Mouse (Mus musculus): ENCODE measurements at regions not wholly inside any gene's neighbourhood (a gene's known extent, or its start where the extent isn't known, plus 50 kb on each side); places are given as distances from the start of the nearest gene placed in this dataset.
"Not testable (repeated sequence)": the region's sequence is repeated elsewhere in the genome, so short reads cannot be mapped to it uniquely, and the experiment has no call there.

DNA sequence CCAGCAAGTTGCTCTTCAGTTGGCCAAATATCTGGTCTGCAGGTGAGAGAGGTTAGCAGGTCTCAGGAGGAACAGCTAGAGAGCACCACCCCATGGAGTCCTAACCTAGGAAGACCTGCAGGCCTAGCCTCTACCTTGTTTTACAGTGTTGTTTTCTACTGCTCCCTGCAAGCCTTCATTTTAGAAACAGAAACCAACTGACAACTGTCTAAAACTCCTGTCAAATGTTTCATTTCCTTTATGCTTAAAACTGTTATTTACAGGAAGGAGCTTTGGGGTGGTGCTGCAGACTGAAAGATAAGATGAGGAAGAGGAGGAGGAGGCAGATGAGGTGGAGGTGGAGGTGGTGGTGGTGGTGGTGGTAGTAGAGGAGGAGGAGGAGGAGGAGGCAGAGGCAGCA, 96.6 kb upstream of the Selenop start:
- Histone ChIP-seq H3K9me3 (ENCODE audit: low read length) (no peaks in the 10 kb centered on the region), H3K36me3 (ENCODE audit: insufficient read depth) (no peaks in the 10 kb centered on the region), H3K4me3 (ENCODE audit: low read depth, low read length) (no peak overlapping the region), H3K27me3 (ENCODE audit: insufficient read depth, low read length) (no peaks in the 10 kb centered on the region), H3K4me2 (ENCODE audit: low read depth) (no peak overlapping the region), H3K27ac (ENCODE audit: low read depth, low read length) (no peak overlapping the region), H3K9ac (no peak overlapping the region), H3K4me1 (ENCODE audit: insufficient read depth) (no peaks in the 10 kb centered on the region)
- DNase-seq (no peak), ATAC-seq (no peak)
- TF ChIP-seq CTCF (IDR thresholded peaks at IDR 0.05; ENCODE audit: low read depth) = no peak

GRCm38 (mm10) chr15:3174072-3174471, 94.3 kb upstream of the Selenop start:
- H3K36me3 ChIP-seq (ENCODE audit: insufficient read depth) = no peaks in the 10 kb centered on the region
- ATAC-seq (no peak), DNase-seq (no peak)
- H3K4me3 ChIP-seq (ENCODE audit: low read depth, low read length) = no peak overlapping the region
- H3K4me2 ChIP-seq (ENCODE audit: low read depth) = no peak overlapping the region
- H3K9ac ChIP-seq = no peak overlapping the region
- 56% methylated on average over 2 of the region's 2 CpGs for WGBS
- H3K27me3 ChIP-seq (ENCODE audit: insufficient read depth, low read length) = no peaks in the 10 kb centered on the region
- no peaks in the 10 kb centered on the region for H3K9me3 ChIP-seq (ENCODE audit: low read length)
- H3K27ac ChIP-seq (ENCODE audit: low read depth, low read length) = no peak overlapping the region
- H3K4me1 ChIP-seq (ENCODE audit: insufficient read depth) = no peaks in the 10 kb centered on the region
- no peak for TF ChIP-seq CTCF (IDR thresholded peaks at IDR 0.05; ENCODE audit: low read depth)

GRCm38 (mm10) chr15:3174848-3175247, 93.5 kb upstream of the Selenop start:
- Histone ChIP-seq H3K36me3 (ENCODE audit: insufficient read depth) (no peaks in the 10 kb centered on the region), H3K4me1 (ENCODE audit: insufficient read depth) (no peaks in the 10 kb centered on the region), H3K4me2 (ENCODE audit: low read depth) (no peak overlapping the region), H3K27me3 (ENCODE audit: insufficient read depth, low read length) (no peaks in the 10 kb centered on the region), H3K27ac (ENCODE audit: low read depth, low read length) (no peak overlapping the region), H3K9me3 (ENCODE audit: low read length) (no peaks in the 10 kb centered on the region), H3K4me3 (ENCODE audit: low read depth, low read length) (no peak overlapping the region), H3K9ac (no peak overlapping the region)
- no peak for TF ChIP-seq CTCF (IDR thresholded peaks at IDR 0.05; ENCODE audit: low read depth)
- ATAC-seq (no peak), DNase-seq (no peak)
- 53% methylated on average over 2 of the region's 2 CpGs for WGBS

- Histone ChIP-seq H3K4me2 (ENCODE audit: low read depth) (no peak overlapping the region), H3K9me3 (ENCODE audit: low read length) (no peaks in the 10 kb centered on the region), H3K4me3 (ENCODE audit: low read depth, low read length) (no peak overlapping the region), H3K9ac (no peak overlapping the region), H3K36me3 (ENCODE audit: insufficient read depth) (no peaks in the 10 kb centered on the region), H3K4me1 (ENCODE audit: insufficient read depth) (no peaks in the 10 kb centered on the region), H3K27me3 (ENCODE audit: insufficient read depth, low read length) (no peaks in the 10 kb centered on the region), H3K27ac (ENCODE audit: low read depth, low read length) (no peak overlapping the region)
- WGBS = 86% methylated on average over 2 of the region's 2 CpGs
- DNase-seq (peak; percentile 61), ATAC-seq (peak; percentile 67)
- peak; percentile 79 for TF ChIP-seq CTCF (IDR thresholded peaks at IDR 0.05; ENCODE audit: low read depth)
Measured at GRCm38 (mm10) chr15:3201912-3202653, 66.3 kb upstream of the Selenop start.

GRCm38 (mm10) chr15:3205522-3205921, 62.8 kb upstream of the Selenop start:
- Histone ChIP-seq H3K9me3 (ENCODE audit: low read length) (no peaks in the 10 kb centered on the region), H3K4me2 (ENCODE audit: low read depth) (no peak overlapping the region), H3K36me3 (ENCODE audit: insufficient read depth) (no peaks in the 10 kb centered on the region), H3K4me1 (ENCODE audit: insufficient read depth) (no peaks in the 10 kb centered on the region), H3K27me3 (ENCODE audit: insufficient read depth, low read length) (no peaks in the 10 kb centered on the region), H3K27ac (ENCODE audit: low read depth, low read length) (no peak overlapping the region), H3K4me3 (ENCODE audit: low read depth, low read length) (no peak overlapping the region), H3K9ac (no peak overlapping the region)
- ATAC-seq (no peak), DNase-seq (no peak)
- no peak for TF ChIP-seq CTCF (IDR thresholded peaks at IDR 0.05; ENCODE audit: low read depth)
- 79% methylated on average over 6 of the region's 6 CpGs for WGBS

GRCm38 (mm10) chr15:3206076-3206475, 62.3 kb upstream of the Selenop start:
- H3K4me3 ChIP-seq (ENCODE audit: low read depth, low read length); H3K4me2 ChIP-seq (ENCODE audit: low read depth); H3K4me1 ChIP-seq (ENCODE audit: insufficient read depth); DNase-seq; H3K27ac ChIP-seq (ENCODE audit: low read depth, low read length); H3K36me3 ChIP-seq (ENCODE audit: insufficient read depth); H3K9me3 ChIP-seq (ENCODE audit: low read length); H3K27me3 ChIP-seq (ENCODE audit: insufficient read depth, low read length); ATAC-seq; H3K9ac ChIP-seq: not testable (repeated sequence)
- WGBS = 77% methylated on average over 6 of the region's 6 CpGs

- H3K27ac ChIP-seq (ENCODE audit: low read depth, low read length) = no peak overlapping the region
- no peak overlapping the region for H3K4me3 ChIP-seq (ENCODE audit: low read depth, low read length)
- no peak overlapping the region for H3K9ac ChIP-seq
- peak; percentile 77 for TF ChIP-seq CTCF (IDR thresholded peaks at IDR 0.05; ENCODE audit: low read depth)
- WGBS = 3% methylated on average over 4 of the region's 4 CpGs
- H3K27me3 ChIP-seq (ENCODE audit: insufficient read depth, low read length) = no peaks in the 10 kb centered on the region
- ATAC-seq (peak; percentile 74), DNase-seq (peak; percentile 63)
- H3K4me2 ChIP-seq (ENCODE audit: low read depth) = no peak overlapping the region
- H3K4me1 ChIP-seq (ENCODE audit: insufficient read depth) = no peaks in the 10 kb centered on the region
- H3K36me3 ChIP-seq (ENCODE audit: insufficient read depth) = no peaks in the 10 kb centered on the region
- no peaks in the 10 kb centered on the region for H3K9me3 ChIP-seq (ENCODE audit: low read length)
Measured at GRCm38 (mm10) chr15:3213721-3214120, 54.6 kb upstream of the Selenop start.
